Mouse (Mus musculus): ENCODE measurements around the gene Mylk3. TPM values are rescaled to one million over a fixed set of nuclear protein-coding genes. Genes with fewer than 3 reads are reported as not detected.

Gene Mylk3
- polyA plus RNA-seq, 1 experiment, result 7.2 TPM

GRCm38 (mm10) chr8:85336211-85336933, 49.8 kb downstream of the Mylk3 start:
- DNase-seq, result no peak
- 73% methylated on average over 6 of the region's 6 CpGs for WGBS

GRCm38 (mm10) chr8:85335105-85335504, 51.0 kb downstream of the Mylk3 start:
- TF ChIP-seq CTCF (IDR thresholded peaks at IDR 0.05; ENCODE audit: insufficient read depth, low read length) (no peak), POLR2A (IDR thresholded peaks at IDR 0.05; ENCODE audit: borderline replicate concordance, extremely low read depth, low read depth, low read length) (no peak)
- DNase-seq, result no peak

More at GRCm38 (mm10) chr8:85336211-85336933, 49.8 kb downstream of the Mylk3 start:
- TF ChIP-seq POLR2A (IDR thresholded peaks at IDR 0.05; ENCODE audit: borderline replicate concordance, extremely low read depth, low read depth, low read length), result no peak
- no peak overlapping the region for H3K4me3 ChIP-seq (replicated peaks; ENCODE audit: extremely low read depth, low read depth, low read length)
- H3K4me1 ChIP-seq (ENCODE audit: control insufficient read depth, insufficient read depth, low read length), result peaks cover 4% of the 10 kb centered on the region; the same call in 1 of the 2 replicates

GRCm38 (mm10) chr8:85329506-85329905, 56.6 kb downstream of the Mylk3 start:
- no peak overlapping the region for H3K4me3 ChIP-seq (replicated peaks; ENCODE audit: extremely low read depth, low read depth, low read length)
- WGBS, result 47% methylated on average over 1 of the region's 1 CpGs
- H3K4me1 ChIP-seq (ENCODE audit: control insufficient read depth, insufficient read depth, low read length), result 0 out of 2 replicates have a peak, but pooled peaks cover 4% of the 10 kb centered on the region
- no peak for DNase-seq
- no peak for TF ChIP-seq POLR2A (IDR thresholded peaks at IDR 0.05; ENCODE audit: borderline replicate concordance, extremely low read depth, low read depth, low read length)

More at GRCm38 (mm10) chr8:85335105-85335504, 51.0 kb downstream of the Mylk3 start:
- no peak overlapping the region for H3K4me3 ChIP-seq (replicated peaks; ENCODE audit: extremely low read depth, low read depth, low read length)
- peaks cover 6% of the 10 kb centered on the region; the same call in 1 of the 2 replicates for H3K4me1 ChIP-seq (ENCODE audit: control insufficient read depth, insufficient read depth, low read length)

GRCm38 (mm10) chr8:85327036-85327435, 59.1 kb downstream of the Mylk3 start:
- 73% methylated on average over 9 of the region's 9 CpGs for WGBS
- 0 out of 2 replicates have a peak, but pooled peaks cover 4% of the 10 kb centered on the region for H3K4me1 ChIP-seq (ENCODE audit: control insufficient read depth, insufficient read depth, low read length)
- DNase-seq, result no peak
- TF ChIP-seq CTCF (IDR thresholded peaks at IDR 0.05; ENCODE audit: insufficient read depth, low read length), result no peak
- no peak for TF ChIP-seq POLR2A (IDR thresholded peaks at IDR 0.05; ENCODE audit: borderline replicate concordance, extremely low read depth, low read depth, low read length)
- H3K4me3 ChIP-seq (replicated peaks; ENCODE audit: extremely low read depth, low read depth, low read length), result no peak overlapping the region

- WGBS, result 58% methylated on average over 3 of the region's 3 CpGs
- TF ChIP-seq POLR2A (IDR thresholded peaks at IDR 0.05; ENCODE audit: borderline replicate concordance, extremely low read depth, low read depth, low read length) (no peak), CTCF (IDR thresholded peaks at IDR 0.05; ENCODE audit: insufficient read depth, low read length) (no peak)
- no peak for DNase-seq
Measured at GRCm38 (mm10) chr8:85323084-85323483, 63.1 kb downstream of the Mylk3 start.

GRCm38 (mm10) chr8:85321981-85322380, 64.2 kb downstream of the Mylk3 start:
- no peak overlapping the region for H3K4me3 ChIP-seq (replicated peaks; ENCODE audit: extremely low read depth, low read depth, low read length)
- no peaks in the 10 kb centered on the region for H3K4me1 ChIP-seq (ENCODE audit: control insufficient read depth, insufficient read depth, low read length)
- whole genome bisulfite sequencing, result 86% methylated on average over 15 of the region's 15 CpGs
- TF ChIP-seq CTCF (IDR thresholded peaks at IDR 0.05; ENCODE audit: insufficient read depth, low read length) (no peak), POLR2A (IDR thresholded peaks at IDR 0.05; ENCODE audit: borderline replicate concordance, extremely low read depth, low read depth, low read length) (no peak)
- no peak for DNase-seq

More at GRCm38 (mm10) chr8:85323084-85323483, 63.1 kb downstream of the Mylk3 start:
- Histone ChIP-seq H3K4me1 (ENCODE audit: control insufficient read depth, insufficient read depth, low read length) (no peaks in the 10 kb centered on the region), H3K4me3 (replicated peaks; ENCODE audit: extremely low read depth, low read depth, low read length) (no peak overlapping the region)

GRCm38 (mm10) chr8:85318534-85318933, 67.6 kb downstream of the Mylk3 start:
- Histone ChIP-seq H3K4me1 (ENCODE audit: control insufficient read depth, insufficient read depth, low read length) (no peaks in the 10 kb centered on the region), H3K4me3 (replicated peaks; ENCODE audit: extremely low read depth, low read depth, low read length) (no peak overlapping the region)
- TF ChIP-seq POLR2A (IDR thresholded peaks at IDR 0.05; ENCODE audit: borderline replicate concordance, extremely low read depth, low read depth, low read length) (no peak), CTCF (IDR thresholded peaks at IDR 0.05; ENCODE audit: insufficient read depth, low read length) (no peak)
- WGBS, result 91% methylated on average over 4 of the region's 4 CpGs
- no peak for DNase-seq

- 53% methylated on average over 3 of the region's 3 CpGs for WGBS
- Histone ChIP-seq H3K4me1 (ENCODE audit: control insufficient read depth, insufficient read depth, low read length) (no peaks in the 10 kb centered on the region), H3K4me3 (replicated peaks; ENCODE audit: extremely low read depth, low read depth, low read length) (no peak overlapping the region)
- no peak for DNase-seq
- TF ChIP-seq POLR2A (IDR thresholded peaks at IDR 0.05; ENCODE audit: borderline replicate concordance, extremely low read depth, low read depth, low read length), result no peak
- no peak for TF ChIP-seq CTCF (IDR thresholded peaks at IDR 0.05; ENCODE audit: insufficient read depth, low read length)
Measured at GRCm38 (mm10) chr8:85313036-85313435, 73.1 kb downstream of the Mylk3 start.

GRCm38 (mm10) chr8:85311743-85312142, 74.4 kb downstream of the Mylk3 start:
- TF ChIP-seq POLR2A (IDR thresholded peaks at IDR 0.05; ENCODE audit: borderline replicate concordance, extremely low read depth, low read depth, low read length) (no peak), CTCF (IDR thresholded peaks at IDR 0.05; ENCODE audit: insufficient read depth, low read length) (peak; percentile 35; the same call in 1 of the 2 replicates)
- Histone ChIP-seq H3K4me1 (ENCODE audit: control insufficient read depth, insufficient read depth, low read length) (no peaks in the 10 kb centered on the region), H3K4me3 (replicated peaks; ENCODE audit: extremely low read depth, low read depth, low read length) (no peak overlapping the region)
- no peak for DNase-seq

- no peak overlapping the region for H3K4me3 ChIP-seq (replicated peaks; ENCODE audit: extremely low read depth, low read depth, low read length)
- TF ChIP-seq CTCF (IDR thresholded peaks at IDR 0.05; ENCODE audit: insufficient read depth, low read length) (no peak), POLR2A (IDR thresholded peaks at IDR 0.05; ENCODE audit: borderline replicate concordance, extremely low read depth, low read depth, low read length) (no peak)
- H3K4me1 ChIP-seq (ENCODE audit: control insufficient read depth, insufficient read depth, low read length), result no peaks in the 10 kb centered on the region
- no peak for DNase-seq
- WGBS, result 84% methylated on average over 2 of the region's 2 CpGs
Measured at GRCm38 (mm10) chr8:85308564-85308963, 77.6 kb downstream of the Mylk3 start.

Data from lung, adult 2 months (tissue).